ENCODE assay signal across 10 mouse cellular contexts in genomic region chr1:80363486-80363885, GRCm38 (mm10).
"Had no signal": no experiment of that assay in that cellular context is flagged by ENCODE, and none has a peak within 500 bp of the region (broad histone marks: within the 10 kb centered on the region; RNA-seq: fewer than 3 reads in every experiment).

No protein-coding gene starts in this region.

- DNase-seq: kidney, postnatal 10 days; kidney, postnatal 4 days; left cerebral cortex, postnatal 4 days; lung, adult 18-20 months; lung, postnatal 4 days; retina, postnatal 1 day; right cerebral cortex, postnatal 14 days; thymus, adult 2 months; thymus, postnatal 25 days had no signal

- ATAC-seq: midbrain, embryonic 15.5 days had no signal
